Mouse (Mus musculus): ENCODE data around the gene Phpt1.

GRCm38 (mm10) chr2:25621229-25622200 lies 46.5 kb upstream of the Phpt1 start, which contains the start of gene Tmem141:
- TF ChIP-seq CHD2 (IDR thresholded peaks at IDR 0.05; ENCODE audit: low read depth, low read length) (no peak), HCFC1 (IDR thresholded peaks at IDR 0.05; ENCODE audit: borderline replicate concordance, insufficient read depth, low read length) (peak; percentile 15; the same call in 1 of the 2 replicates), ZNF384 (IDR thresholded peaks at IDR 0.05; ENCODE audit: low read depth, low read length) (no peak), MAFK (IDR thresholded peaks at IDR 0.05; ENCODE audit: insufficient read depth, low read depth, low read length) (no peak)
